ENCODE assay signal across 9 mouse cellular contexts in genomic region chr7:109519936-109520335, GRCm38 (mm10). TPM values are rescaled to one million over a fixed set of nuclear protein-coding genes. Genes with fewer than 3 reads are reported as not detected.
DNase-seq lines count a peak whose midpoint lies in the region; ATAC-seq and TF ChIP-seq lines count a peak whose summit lies in the region.
"Had no signal": no experiment of that assay in that cellular context is flagged by ENCODE, and none has a peak within 500 bp of the region (broad histone marks: within the 10 kb centered on the region; RNA-seq: fewer than 3 reads in every experiment).

No protein-coding gene starts in this region.

- H3K9me3 ChIP-seq in forebrain, embryonic 10.5 days = no peaks in the 10 kb centered on the region
- H3K9me3 ChIP-seq in liver, embryonic 14.5 days (ENCODE audit: control insufficient read depth, low read length) = no peaks in the 10 kb centered on the region

- H3K27me3 ChIP-seq in forebrain, embryonic 10.5 days (ENCODE audit: poor library complexity, severe bottlenecking) = no peaks in the 10 kb centered on the region
- no peaks in the 10 kb centered on the region for H3K27me3 ChIP-seq in liver, embryonic 14.5 days (ENCODE audit: control insufficient read depth, insufficient read depth, low read length)

- no peak for DNase-seq in gastrocnemius, adult 2 months
- DNase-seq in gastrocnemius, adult 8-10 months (ENCODE audit: low spot score in 2 of 2) = no peak
- DNase-seq in A20 (ENCODE audit: low read depth, low spot score) = peak; percentile 34
- DNase-seq in forebrain, embryonic 10.5 days (ENCODE audit: extremely low spot score, low spot score) = no peak
- no peak for DNase-seq in liver, embryonic 14.5 days (ENCODE audit: low read depth in 3 of 3, low spot score in 3 of 3)
- DNase-seq in layer of hippocampus, postnatal 25 days (ENCODE audit: extremely low spot score in 1 of 2, low spot score in 1 of 2) = no peak
- DNase-seq in layer of hippocampus, adult 11-12 months (ENCODE audit: low spot score) = no peak
- DNase-seq: lung, postnatal 4 days had no signal

- intact Hi-C loops in gastrocnemius, adult 2 months (cut with DNase I) = loop anchor here (5.0 to 10.0 kb wide), 2 partner anchors 78 to 375 kb away; no protein-coding TSS in a partner anchor

- peak overlapping the region; percentile 95 for H3K27ac ChIP-seq in gastrocnemius, adult 2 months
- peak overlapping the region; percentile 98 for H3K27ac ChIP-seq in forebrain, embryonic 10.5 days
- peak overlapping the region; percentile 81 for H3K27ac ChIP-seq in liver, embryonic 14.5 days

- peak overlapping the region; percentile 84 for H3K4me3 ChIP-seq in gastrocnemius, adult 2 months
- peak overlapping the region; percentile 98 for H3K4me3 ChIP-seq in forebrain, embryonic 10.5 days
- peak overlapping the region; percentile 90 to 95 for H3K4me3 ChIP-seq in liver, embryonic 14.5 days (ENCODE audit: insufficient read depth in 1 of 2, low read depth in 2 of 2, low read length in 2 of 2)

- ATAC-seq in liver, embryonic 14.5 days (ENCODE audit: insufficient read depth) = no peak
- no peak for ATAC-seq in activated CD4-positive, CD25-positive, alpha-beta regulatory T cell, adult 4 months

- H3K36me3 ChIP-seq in forebrain, embryonic 10.5 days (replicated peaks) = peaks cover 52% of the 10 kb centered on the region
- H3K36me3 ChIP-seq in liver, embryonic 14.5 days (replicated peaks; ENCODE audit: control insufficient read depth, insufficient read depth, low read depth) = peaks cover 48% of the 10 kb centered on the region

- no peak for TF ChIP-seq CTCF in gastrocnemius, adult 2 months (IDR thresholded peaks at IDR 0.05)
- no peak for TF ChIP-seq CTCF in liver, embryonic 14.5 days (IDR thresholded peaks at IDR 0.05; ENCODE audit: low read depth)

- TF ChIP-seq EP300 in liver, embryonic 14.5 days (IDR thresholded peaks at IDR 0.05; ENCODE audit: low read depth) = no peak

- peaks cover 37% of the 10 kb centered on the region for H3K4me1 ChIP-seq in forebrain, embryonic 10.5 days
- peaks cover 17 to 19% of the 10 kb centered on the region in 2 experiments for H3K4me1 ChIP-seq in liver, embryonic 14.5 days (replicated peaks; ENCODE audit: control insufficient read depth in 2 of 2, insufficient read depth in 2 of 2, low read length in 1 of 2)

- H3K9ac ChIP-seq in liver, embryonic 14.5 days (replicated peaks) = peak overlapping the region; percentile 99

- WGBS in forebrain, embryonic 10.5 days = 8% methylated on average over 10 of the region's 10 CpGs
- WGBS in liver, embryonic 14.5 days (ENCODE audit: insufficient replicate concordance) = under 1% methylated on average over 10 of the region's 10 CpGs

- peak overlapping the region; percentile 69 for H3K4me2 ChIP-seq in liver, embryonic 14.5 days (ENCODE audit: low read depth)

RNA-seq across cellular contexts. Expression of gene Rpl27a, which starts 1.0 kb away (rescaled TPM):
- 100 to 1,000 TPM in 1 of 2 experiments, 10 to 100 TPM in 1; 78.8 to 109 TPM for total RNA-seq in gastrocnemius, adult 2 months (2021)
- total RNA-seq in gastrocnemius, adult 8-10 months (2022) = 10 to 100 TPM; 66.8 to 96.7 (median 83.2) TPM
- 133 and 134 TPM in 2 replicates for polyA plus RNA-seq in forebrain, embryonic 10.5 days (2016; fragmentation: Nextera tagmentation; extraction: Ambion mirVana)
- 389 and 486 TPM in 2 replicates for polyA plus RNA-seq in liver, embryonic 14.5 days (2012; rRNA removed)
- 93.6 and 94.5 TPM in 2 replicates for polyA plus RNA-seq in liver, embryonic 14.5 days (2014; fragmentation: Nextera tagmentation; extraction: Ambion mirVana)
- total RNA-seq in layer of hippocampus, postnatal 25 days (2021) = 100 to 1,000 TPM; 129 to 142 TPM
- 100 to 1,000 TPM; 252 to 318 TPM for polyA plus RNA-seq in activated CD4-positive, CD25-positive, alpha-beta regulatory T cell, adult 4 months (2017; shearing (Covaris generic))

RNA-seq across cellular contexts. Expression of gene Trim66, which starts 12.0 kb away (rescaled TPM):
- total RNA-seq in gastrocnemius, adult 2 months (2021) = under 1 TPM; 0.17 to 0.23 TPM
- total RNA-seq in gastrocnemius, adult 8-10 months (2022) = under 1 TPM; 0.07 to 0.13 (median 0.12) TPM
- polyA plus RNA-seq in forebrain, embryonic 10.5 days (2016; fragmentation: Nextera tagmentation; extraction: Ambion mirVana) = 0.06 and 0.09 TPM in 2 replicates
- polyA plus RNA-seq in liver, embryonic 14.5 days (2012; rRNA removed) = 0.03 TPM in 2 replicates
- polyA plus RNA-seq in liver, embryonic 14.5 days (2014; fragmentation: Nextera tagmentation; extraction: Ambion mirVana) = 0.03 TPM in 1 of 2 replicates, not detected in the other
- 1 to 10 TPM; 4.5 to 5.0 TPM for total RNA-seq in layer of hippocampus, postnatal 25 days (2021)
- not detected for polyA plus RNA-seq in activated CD4-positive, CD25-positive, alpha-beta regulatory T cell, adult 4 months (2017; shearing (Covaris generic))

Comparison
In these comparisons a context has a peak if more than half of its experiments do, and no peak if none do; other contexts are left out.
1. RNA of gene Trim66, which starts 12.0 kb away (total RNA-seq): 4.5 to 5.0 TPM in layer of hippocampus, postnatal 25 days; 0.17 to 0.23 TPM in gastrocnemius, adult 2 months and 0.07 to 0.13 TPM in gastrocnemius, adult 8-10 months; every median in the first group is over 4 times any median in the second.
2. Peak in every context shown above with its lines, with median percentiles within 50 percentile points of each other: H3K27ac ChIP-seq and H3K4me3 ChIP-seq.